Mouse (Mus musculus) kidney, adult 2 months (tissue): ENCODE data around the gene Mogs.

Source experiments
- CTCF ChIP-seq: fragments of 200-500 bp; conservative IDR thresholded peaks from 2 replicates; pipeline ENCODE4 v1.5.1; 2011; ENCODE audit warnings: low read depth, mild to moderate bottlenecking, control low read depth, low read length, moderate library complexity, mixed read lengths; ENCODE audit not compliant: insufficient read depth, insufficient read length
- POLR2A ChIP-seq: fragments of 200-500 bp; IDR thresholded peaks from one replicate; pipeline ENCODE4 v1.6.1; 2011; ENCODE audit warnings: low read depth, low read length, control low read depth

GRCm38 (mm10) chr6:83080210-83080609 is 35.1 kb upstream of the Mogs start:
- TF ChIP-seq CTCF (no peak), POLR2A (no peak)
